Mouse (Mus musculus) lung, postnatal 0 days (tissue): ENCODE measurements at regions not wholly inside any gene's neighbourhood (a gene's known extent, or its start where the extent isn't known, plus 50 kb on each side); places are given as distances from the start of the nearest gene placed in this dataset.

Source experiments
- CTCF ChIP-seq: IDR thresholded peaks from 2 replicates; pipeline ENCODE4 v1.5.1; 2016; ENCODE audit warnings: antibody characterized with exemption, mild to moderate bottlenecking
- EP300 ChIP-seq: IDR thresholded peaks from 2 replicates; pipeline ENCODE4 v1.6.1; 2016; ENCODE audit warnings: antibody characterized with exemption, mild to moderate bottlenecking, control low read depth

GRCm38 (mm10) chr1:120739499-120739898, 137.3 kb downstream of the En1 start:
- TF ChIP-seq CTCF (no peak), EP300 (no peak)
